Mouse (Mus musculus) embryonic facial prominence, embryonic 11.5 days (tissue): ENCODE measurements around the gene E130114P18Rik. TPM values are rescaled to one million over a fixed set of nuclear protein-coding genes. Genes with fewer than 3 reads are reported as not detected.

Experiments used
- ATAC-seq: fragments of 200-750 bp; cut with Nextera tagmentation; replicated peaks from 2 replicates; pipeline ENCODE4 v1.8.0; 2017; ENCODE audit warnings: low read depth; ENCODE audit not compliant: insufficient number of reproducible peaks, low FRiP score, low TSS enrichment
- DNase-seq: peaks from one replicate; pipeline ENCODE4 v3.0.0-alpha.2; 2015; ENCODE audit warnings: low spot score
- H3K27ac ChIP-seq: fragments of 300-500 bp; sonication (generic); replicated peaks from 2 replicates; pipeline ENCODE4 v1.5.1; 2014; ENCODE audit warnings: mild to moderate bottlenecking, low read depth, low read length, control low read depth
- H3K27me3 ChIP-seq: fragments of 300-500 bp; sonication (generic); 2 replicates; pipeline ENCODE4 v1.6.1; 2014; ENCODE audit warnings: mild to moderate bottlenecking, low read length, moderate library complexity, mixed read lengths; ENCODE audit not compliant: control insufficient read depth, insufficient read depth
- H3K36me3 ChIP-seq: fragments of 300-500 bp; sonication (generic); replicated peaks from 2 replicates; pipeline ENCODE4 v1.6.1; 2014; ENCODE audit warnings: low read depth, mild to moderate bottlenecking, low read length, moderate library complexity, mixed read lengths; ENCODE audit not compliant: control insufficient read depth, insufficient read depth
- H3K4me1 ChIP-seq: fragments of 300-500 bp; sonication (generic); 2 replicates; pipeline ENCODE4 v1.6.1; 2014; ENCODE audit warnings: low read length, mixed read lengths; ENCODE audit not compliant: control insufficient read depth, insufficient read depth
- H3K4me2 ChIP-seq: fragments of 300-500 bp; sonication (generic); 2 replicates; pipeline ENCODE4 v1.6.1; 2014; ENCODE audit warnings: low read depth, mild to moderate bottlenecking, control low read depth, low read length, moderate library complexity
- H3K4me3 ChIP-seq: fragments of 300-500 bp; sonication (generic); 2 replicates; pipeline ENCODE4 v1.5.1; 2014; ENCODE audit warnings: low read depth, low read length, control low read depth
- H3K9ac ChIP-seq: fragments of 300-500 bp; sonication (generic); replicated peaks from 2 replicates; pipeline ENCODE4 v1.6.1; 2014; ENCODE audit warnings: mild to moderate bottlenecking, control low read depth, low read length
- H3K9me3 ChIP-seq: fragments of 300-500 bp; sonication (generic); replicated peaks from 2 replicates; pipeline ENCODE4 v1.6.1; 2016; ENCODE audit warnings: mild to moderate bottlenecking, low read length, inconsistent platforms, mixed read lengths; ENCODE audit not compliant: control insufficient read depth
- WGBS: fragments of 180-500 bp; shearing (Covaris S2); extraction: QIAGEN DNeasy Blood & Tissue Kit; methylation state at CpG from one replicate; pipeline ENCODE4 v1.1.7; 2014; 5-methylcytosine and 5-hydroxymethylcytosine counted together
- polyA plus RNA-seq: library from polyadenylated mRNA; unstranded; fragments of >200 nt; fragmentation: Nextera tagmentation; extraction: Ambion mirVana; gene quantifications from 2 replicates; pipeline ENCODE4 v1.2.1, GENCODE M21; 2014

Gene E130114P18Rik
- polyA plus RNA-seq, 1 experiment from 2014 or later = 9.5 TPM

- DNase-seq (no peak), ATAC-seq (no peak)
- Histone ChIP-seq H3K9me3 (no peaks in the 10 kb centered on the region), H3K36me3 (no peaks in the 10 kb centered on the region), H3K4me2 (no peak overlapping the region), H3K27me3 (no peaks in the 10 kb centered on the region), H3K4me1 (no peaks in the 10 kb centered on the region; the same call in 1 of the 2 replicates), H3K27ac (no peak overlapping the region), H3K4me3 (no peak overlapping the region), H3K9ac (no peak overlapping the region)
- 82% methylated on average over 8 of the region's 8 CpGs for WGBS
These were observed 171.4 kb downstream of the E130114P18Rik start for GRCm38 (mm10) chr4:97606524-97606923.

GRCm38 (mm10) chr4:97602579-97602978 is 175.3 kb downstream of the E130114P18Rik start:
- WGBS = 73% methylated on average over 4 of the region's 4 CpGs
- ATAC-seq = no peak

GRCm38 (mm10) chr4:97600875-97601835 is 176.7 kb downstream of the E130114P18Rik start:
- Histone ChIP-seq H3K27me3 (no peaks in the 10 kb centered on the region), H3K4me1 (no peaks in the 10 kb centered on the region; the same call in 1 of the 2 replicates), H3K9ac (peak overlapping the region; percentile 37; the same call in 1 of the 2 replicates), H3K4me3 (no peak overlapping the region), H3K9me3 (no peaks in the 10 kb centered on the region), H3K36me3 (no peaks in the 10 kb centered on the region), H3K4me2 (peak overlapping the region; percentile 16), H3K27ac (0 out of 2 replicates have a peak overlapping the region, but pooled peaks have one; percentile 41)
- 20% methylated on average over 8 of the region's 8 CpGs for WGBS
- peak; percentile 76 for DNase-seq
- ATAC-seq = peak; percentile 89

More at GRCm38 (mm10) chr4:97602579-97602978, 175.3 kb downstream of the E130114P18Rik start:
- H3K4me1 ChIP-seq = no peaks in the 10 kb centered on the region; the same call in 1 of the 2 replicates
- no peaks in the 10 kb centered on the region for H3K27me3 ChIP-seq
- H3K27ac ChIP-seq = no peak overlapping the region
- no peak overlapping the region for H3K9ac ChIP-seq
- H3K36me3 ChIP-seq = no peaks in the 10 kb centered on the region
- DNase-seq = no peak
- no peak overlapping the region for H3K4me3 ChIP-seq
- no peaks in the 10 kb centered on the region for H3K9me3 ChIP-seq
- no peak overlapping the region for H3K4me2 ChIP-seq

- Histone ChIP-seq H3K4me3 (no peak overlapping the region), H3K27me3 (no peaks in the 10 kb centered on the region), H3K27ac (no peak overlapping the region), H3K36me3 (no peaks in the 10 kb centered on the region), H3K9me3 (no peaks in the 10 kb centered on the region), H3K4me1 (no peaks in the 10 kb centered on the region; the same call in 1 of the 2 replicates), H3K9ac (no peak overlapping the region), H3K4me2 (no peak overlapping the region)
- ATAC-seq = no peak
- no peak for DNase-seq
- WGBS = 96% methylated on average over 1 of the region's 1 CpGs
These were observed 180.4 kb downstream of the E130114P18Rik start for GRCm38 (mm10) chr4:97597443-97597842.

GRCm38 (mm10) chr4:97596348-97596747 is 181.5 kb downstream of the E130114P18Rik start:
- Histone ChIP-seq H3K4me1 (no peaks in the 10 kb centered on the region), H3K4me3 (no peak overlapping the region), H3K9me3 (no peaks in the 10 kb centered on the region), H3K27ac (no peak overlapping the region), H3K36me3 (no peaks in the 10 kb centered on the region), H3K9ac (no peak overlapping the region), H3K27me3 (no peaks in the 10 kb centered on the region), H3K4me2 (no peak overlapping the region)
- 49% methylated on average over 9 of the region's 9 CpGs for WGBS
- ATAC-seq = no peak
- peak; percentile 61 for DNase-seq

- no peak for DNase-seq
- Histone ChIP-seq H3K27me3 (no peaks in the 10 kb centered on the region), H3K4me3 (no peak overlapping the region), H3K9ac (no peak overlapping the region), H3K9me3 (no peaks in the 10 kb centered on the region), H3K27ac (no peak overlapping the region), H3K4me2 (no peak overlapping the region), H3K4me1 (no peaks in the 10 kb centered on the region), H3K36me3 (no peaks in the 10 kb centered on the region)
- WGBS = 54% methylated on average over 5 of the region's 5 CpGs
- no peak for ATAC-seq
These were observed 184.0 kb downstream of the E130114P18Rik start for GRCm38 (mm10) chr4:97593869-97594268.

GRCm38 (mm10) chr4:97589790-97590189 is 188.1 kb downstream of the E130114P18Rik start:
- Histone ChIP-seq H3K4me1 (no peaks in the 10 kb centered on the region), H3K27me3 (no peaks in the 10 kb centered on the region), H3K4me3 (no peak overlapping the region), H3K9ac (no peak overlapping the region), H3K36me3 (no peaks in the 10 kb centered on the region), H3K4me2 (no peak overlapping the region), H3K9me3 (no peaks in the 10 kb centered on the region), H3K27ac (no peak overlapping the region)
- DNase-seq (no peak), ATAC-seq (no peak)
- WGBS = 45% methylated on average over 1 of the region's 1 CpGs
